Mouse (Mus musculus) erythroblast, embryonic 14.5 days (primary cell): ENCODE measurements around the gene Lhfp.

Experiments used
- GATA1 ChIP-seq: IDR thresholded peaks from 2 replicates; pipeline ENCODE4 v1.6.1; 2012; ENCODE audit warnings: low read length, inconsistent platforms, mixed read lengths
- TAL1 ChIP-seq: IDR thresholded peaks from 3 replicates; pipeline ENCODE4 v1.6.1; 2012; ENCODE audit warnings: low read length, inconsistent platforms, mixed read lengths

DNA sequence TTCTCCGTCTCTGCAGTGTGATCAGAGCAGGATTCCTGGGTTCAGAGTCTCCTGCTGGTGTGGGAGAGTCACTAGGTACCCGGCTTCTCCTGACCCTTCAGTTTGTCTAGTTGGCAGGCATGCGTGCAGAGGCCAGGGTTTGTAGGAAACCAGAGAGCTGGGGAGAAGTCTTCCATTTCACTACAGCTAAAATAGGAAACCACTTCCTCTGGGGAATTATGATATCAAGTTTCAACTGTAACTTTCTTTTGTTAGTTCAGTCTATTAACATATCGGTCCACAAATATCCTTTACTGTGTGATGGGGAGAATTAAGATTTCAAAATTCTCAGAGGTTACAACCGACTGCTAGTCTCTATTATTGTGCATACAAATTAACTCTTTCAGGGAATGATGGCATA lies 5.3 kb upstream of the Lhfp start:
- no peak for TF ChIP-seq GATA1
- no peak for TF ChIP-seq TAL1
